Mouse (Mus musculus) lung, adult 2 months (tissue): Measurements from ENCODE around the gene Rplp1. TPM values are rescaled to one million over a fixed set of nuclear protein-coding genes. Genes with fewer than 3 reads are reported as not detected.

ENCODE experiments used
- DNase-seq: peaks from one replicate; pipeline ENCODE4 v3.0.0; 2022
- H3K4me1 ChIP-seq: fragments of 200-500 bp; 2 replicates; pipeline ENCODE4 v1.6.1; 2011; ENCODE audit warnings: low read length; ENCODE audit not compliant: control insufficient read depth, insufficient read depth
- H3K4me3 ChIP-seq: fragments of 200-500 bp; replicated peaks from 2 replicates; pipeline ENCODE3; 2011; ENCODE audit warnings: low read depth, mild to moderate bottlenecking, control low read depth, low read length; ENCODE audit errors: extremely low read depth
- CTCF ChIP-seq: fragments of 200-500 bp; IDR thresholded peaks from 2 replicates; pipeline ENCODE4 v1.5.1; 2011; ENCODE audit warnings: mild to moderate bottlenecking, low read length, control low read depth; ENCODE audit not compliant: insufficient read depth
- POLR2A ChIP-seq: fragments of 200-500 bp; IDR thresholded peaks from 2 replicates; pipeline ENCODE4 v1.6.1; 2011; ENCODE audit warnings: low read depth, mild to moderate bottlenecking, control low read depth, low read length, borderline replicate concordance; ENCODE audit errors: extremely low read depth
- WGBS: fragments of 180-500 bp; shearing (Covaris S2); methylation state at CpG from one replicate; pipeline ENCODE4 v1.1.7; 2018; 5-methylcytosine and 5-hydroxymethylcytosine counted together
- polyA plus RNA-seq: library from polyadenylated mRNA; depleted of rRNA; stranded (reverse); fragments of >200 nt; gene quantifications from 2 replicates; pipeline ENCODE4 v1.2.3, GENCODE M21; 2012; rRNA removed

Gene Rplp1
- polyA plus RNA-seq, 1 experiment = 6,011 TPM

GRCm38 (mm10) chr9:61867659-61868058 is 46.7 kb downstream of the Rplp1 start:
- Histone ChIP-seq H3K4me3 (no peak overlapping the region), H3K4me1 (no peaks in the 10 kb centered on the region)
- DNase-seq = no peak
- WGBS = 75% methylated on average over 11 of the region's 11 CpGs
- no peak for TF ChIP-seq POLR2A
- TF ChIP-seq CTCF = no peak

Other genes with a start within 250 kb of the Rplp1 start
- 1.7 and 3.0 TPM in 2 replicates for gene Kif23, start 32.2 kb upstream of the Rplp1 start, polyA plus RNA-seq
- gene Paqr5, start 112.3 kb upstream of the Rplp1 start, polyA plus RNA-seq = 1.8 and 12.4 TPM in 2 replicates
- gene Glce, start 208.1 kb upstream of the Rplp1 start, polyA plus RNA-seq = 3.1 and 5.6 TPM in 2 replicates